Mouse (Mus musculus): Measurements from ENCODE around the gene Als2cr12.
"Not testable (repeated sequence)": the region's sequence is repeated elsewhere in the genome, so short reads cannot be mapped to it uniquely, and the experiment has no call there.

Als2cr12 gene

GRCm38 (mm10) chr1:58609591-58609990, 86.2 kb downstream of the Als2cr12 start:
- not testable (repeated sequence) for DNase-seq

- DNase-seq = no peak
Observed at GRCm38 (mm10) chr1:58603738-58604137, 92.1 kb downstream of the Als2cr12 start.

GRCm38 (mm10) chr1:58602681-58603080, 93.1 kb downstream of the Als2cr12 start:
- DNase-seq = no peak
